Mouse (Mus musculus) forebrain, embryonic 14.5 days (tissue): ENCODE measurements at regions not wholly inside any gene's neighbourhood (a gene's known extent, or its start where the extent isn't known, plus 50 kb on each side); places are given as distances from the start of the nearest gene placed in this dataset.

Experiments used
- ATAC-seq: fragments of 200-750 bp; cut with Nextera tagmentation; 2 replicates; pipeline ENCODE4 v1.8.0; 2017; ENCODE audit warnings: mild to moderate bottlenecking, moderate library complexity
- DNase-seq: peaks from one replicate; pipeline ENCODE4 v3.0.0-alpha.2; 2015; ENCODE audit warnings: low spot score
- H3K27ac ChIP-seq: fragments of 300-500 bp; sonication (generic); 2 replicates; pipeline ENCODE4 v1.5.1; 2014; ENCODE audit warnings: low read depth, mild to moderate bottlenecking, control low read depth, low read length, moderate library complexity
- H3K27me3 ChIP-seq: fragments of 300-500 bp; sonication (generic); replicated peaks from 2 replicates; pipeline ENCODE4 v1.6.1; 2014; ENCODE audit warnings: low read length, control low read depth, mixed read lengths; ENCODE audit not compliant: control insufficient read depth, insufficient read depth
- H3K36me3 ChIP-seq: fragments of 300-500 bp; sonication (generic); 2 replicates; pipeline ENCODE4 v1.6.1; 2014; ENCODE audit warnings: low read length, control low read depth; ENCODE audit not compliant: control insufficient read depth, insufficient read depth
- H3K4me1 ChIP-seq: fragments of 300-500 bp; sonication (generic); 2 replicates; pipeline ENCODE4 v1.6.1; 2014; ENCODE audit warnings: antibody characterized with exemption, low read length, control low read depth; ENCODE audit not compliant: control insufficient read depth, insufficient read depth
- H3K4me2 ChIP-seq: fragments of 300-500 bp; sonication (generic); 2 replicates; pipeline ENCODE4 v1.6.1; 2014; ENCODE audit warnings: mild to moderate bottlenecking, control low read depth, low read length
- H3K4me3 ChIP-seq: fragments of 300-500 bp; sonication (generic); 2 replicates; pipeline ENCODE4 v1.5.1; 2014; ENCODE audit warnings: low read depth, low read length, control low read depth
- H3K9ac ChIP-seq: fragments of 300-500 bp; sonication (generic); 2 replicates; pipeline ENCODE4 v1.6.1; 2014; ENCODE audit warnings: mild to moderate bottlenecking, low read length, control low read depth, moderate library complexity
- H3K9me3 ChIP-seq: fragments of 300-500 bp; sonication (generic); replicated peaks from 2 replicates; pipeline ENCODE4 v1.6.1; 2016; ENCODE audit warnings: low read length, control low read depth, mixed read lengths; ENCODE audit not compliant: control insufficient read depth
- WGBS: fragments of 180-500 bp; shearing (Covaris S2); extraction: QIAGEN DNeasy Blood & Tissue Kit; methylation state at CpG from one replicate; pipeline ENCODE4 v1.1.7; 2014; 5-methylcytosine and 5-hydroxymethylcytosine counted together

- H3K4me1 ChIP-seq, result no peaks in the 10 kb centered on the region
- 89% methylated on average over 2 of the region's 2 CpGs for WGBS
- no peaks in the 10 kb centered on the region for H3K27me3 ChIP-seq
- H3K9ac ChIP-seq, result no peak overlapping the region
- DNase-seq (no peak), ATAC-seq (no peak)
- no peaks in the 10 kb centered on the region for H3K9me3 ChIP-seq
- no peaks in the 10 kb centered on the region for H3K36me3 ChIP-seq
- no peak overlapping the region for H3K4me2 ChIP-seq
- H3K27ac ChIP-seq, result no peak overlapping the region
- no peak overlapping the region for H3K4me3 ChIP-seq
Observed at GRCm38 (mm10) chr2:50539741-50540441, 243.3 kb upstream of the Mmadhc start.

- Histone ChIP-seq H3K4me3 (no peak overlapping the region), H3K9me3 (no peaks in the 10 kb centered on the region), H3K36me3 (no peaks in the 10 kb centered on the region), H3K9ac (no peak overlapping the region), H3K4me2 (no peak overlapping the region), H3K27ac (no peak overlapping the region), H3K4me1 (no peaks in the 10 kb centered on the region), H3K27me3 (no peaks in the 10 kb centered on the region)
- DNase-seq (no peak), ATAC-seq (no peak)
- WGBS, result 70% methylated on average over 5 of the region's 5 CpGs
Observed at GRCm38 (mm10) chr2:50538068-50538467, 241.5 kb upstream of the Mmadhc start.

- no peak for DNase-seq
- WGBS, result 90% methylated on average over 4 of the region's 4 CpGs
- no peak overlapping the region for H3K4me3 ChIP-seq
Observed at GRCm38 (mm10) chr2:50535085-50535878, 238.7 kb upstream of the Mmadhc start.

GRCm38 (mm10) chr2:50533702-50534101, 237.1 kb upstream of the Mmadhc start:
- Histone ChIP-seq H3K27me3 (no peaks in the 10 kb centered on the region), H3K36me3 (no peaks in the 10 kb centered on the region), H3K4me2 (no peak overlapping the region), H3K27ac (no peak overlapping the region), H3K4me3 (no peak overlapping the region), H3K4me1 (no peaks in the 10 kb centered on the region), H3K9ac (no peak overlapping the region), H3K9me3 (no peaks in the 10 kb centered on the region)
- no peak for DNase-seq
- ATAC-seq, result no peak
- WGBS, result 94% methylated on average over 2 of the region's 2 CpGs

More at GRCm38 (mm10) chr2:50535085-50535878, 238.7 kb upstream of the Mmadhc start:
- ATAC-seq, result no peak
- Histone ChIP-seq H3K36me3 (no peaks in the 10 kb centered on the region), H3K9ac (no peak overlapping the region), H3K4me2 (no peak overlapping the region), H3K4me1 (no peaks in the 10 kb centered on the region), H3K27ac (no peak overlapping the region), H3K9me3 (no peaks in the 10 kb centered on the region), H3K27me3 (no peaks in the 10 kb centered on the region)

GRCm38 (mm10) chr2:50527425-50527824, 230.8 kb upstream of the Mmadhc start:
- Histone ChIP-seq H3K4me2 (no peak overlapping the region), H3K27ac (no peak overlapping the region), H3K27me3 (no peaks in the 10 kb centered on the region), H3K9ac (no peak overlapping the region), H3K4me1 (no peaks in the 10 kb centered on the region), H3K4me3 (no peak overlapping the region), H3K36me3 (no peaks in the 10 kb centered on the region), H3K9me3 (no peaks in the 10 kb centered on the region)
- no peak for ATAC-seq
- no peak for DNase-seq

GRCm38 (mm10) chr2:50524838-50525615, 228.4 kb upstream of the Mmadhc start:
- no peak overlapping the region for H3K4me2 ChIP-seq
- H3K27ac ChIP-seq, result no peak overlapping the region
- WGBS, result 90% methylated on average over 10 of the region's 10 CpGs
- H3K9ac ChIP-seq, result no peak overlapping the region
- no peaks in the 10 kb centered on the region for H3K9me3 ChIP-seq
- H3K27me3 ChIP-seq, result no peaks in the 10 kb centered on the region
- H3K36me3 ChIP-seq, result no peaks in the 10 kb centered on the region
- DNase-seq (no peak), ATAC-seq (no peak)
- H3K4me3 ChIP-seq, result no peak overlapping the region
- H3K4me1 ChIP-seq, result 0 out of 2 replicates have a peak, but pooled peaks cover 4% of the 10 kb centered on the region

- H3K9ac ChIP-seq, result no peak overlapping the region
- no peaks in the 10 kb centered on the region for H3K9me3 ChIP-seq
- H3K27me3 ChIP-seq, result no peaks in the 10 kb centered on the region
- peaks cover 6% of the 10 kb centered on the region; the same call in 1 of the 2 replicates for H3K4me1 ChIP-seq
- H3K4me2 ChIP-seq, result peak overlapping the region; percentile 29
- DNase-seq, result peak; percentile 42
- 15% methylated on average over 8 of the region's 8 CpGs for WGBS
- peak; percentile 52 for ATAC-seq
- 0 out of 2 replicates have a peak overlapping the region, but pooled peaks have one; percentile 10 for H3K27ac ChIP-seq
- no peak overlapping the region for H3K4me3 ChIP-seq
- H3K36me3 ChIP-seq, result no peaks in the 10 kb centered on the region
Observed at GRCm38 (mm10) chr2:50520169-50520568, 223.6 kb upstream of the Mmadhc start.

GRCm38 (mm10) chr2:50519129-50519504, 222.5 kb upstream of the Mmadhc start:
- DNase-seq (no peak), ATAC-seq (no peak)
- no peaks in the 10 kb centered on the region for H3K27me3 ChIP-seq
- H3K9ac ChIP-seq, result no peak overlapping the region
- H3K4me3 ChIP-seq, result no peak overlapping the region
- no peaks in the 10 kb centered on the region for H3K36me3 ChIP-seq
- peaks cover 6% of the 10 kb centered on the region; the same call in 1 of the 2 replicates for H3K4me1 ChIP-seq
- no peak overlapping the region for H3K4me2 ChIP-seq
- H3K9me3 ChIP-seq, result no peaks in the 10 kb centered on the region
- H3K27ac ChIP-seq, result no peak overlapping the region
- WGBS, result 67% methylated on average over 1 of the region's 1 CpGs
